Mouse (Mus musculus) fat pad, adult 2 months (tissue): ENCODE results near the gene Shd.

Source experiments
- DNase-seq: peaks from one replicate; pipeline ENCODE4 v3.0.0-alpha.2; 2011; ENCODE audit warnings: low read depth, low spot score; ENCODE audit errors: extremely low read depth

Shd gene

DNA sequence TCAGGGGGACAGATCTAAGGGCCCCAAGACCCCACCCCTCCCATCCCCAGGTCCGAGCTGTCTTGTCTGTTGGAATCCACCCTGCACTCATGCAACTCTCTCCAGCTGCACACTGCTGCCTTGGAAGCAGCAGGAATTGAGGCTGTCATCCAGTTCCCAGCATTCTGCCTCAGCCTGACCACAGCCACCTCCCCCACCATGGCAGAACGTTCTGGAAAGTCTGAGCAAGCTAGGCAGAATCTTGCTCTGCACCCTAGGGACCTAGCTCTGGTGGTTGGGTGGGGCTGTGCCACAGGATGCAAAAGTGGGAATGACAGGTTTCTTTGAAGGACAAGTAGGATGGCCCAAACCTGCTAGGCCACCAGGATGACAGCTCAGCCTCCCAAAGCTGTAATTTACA, 54.2 kb downstream of the Shd start:
- DNase-seq: no peak

- DNase-seq: no peak
Measured at GRCm38 (mm10) chr17:56024931-56025330, 54.7 kb downstream of the Shd start.
